8 mouse cellular contexts compared by ENCODE assay signal in genomic region chr8:50915259-50915875, GRCm38 (mm10).
DNase-seq lines count a peak whose midpoint lies in the region; ATAC-seq lines count a peak whose summit lies in the region.

No protein-coding gene starts in this region.

- WGBS in heart, embryonic 10.5 days = under 1% methylated on average over 22 of the region's 22 CpGs
- WGBS in forebrain, embryonic 12.5 days = 2% methylated on average over 22 of the region's 22 CpGs
- under 1% methylated on average over 22 of the region's 22 CpGs for WGBS in midbrain, embryonic 13.5 days

- no peaks in the 10 kb centered on the region for H3K9me3 ChIP-seq in heart, embryonic 10.5 days
- no peaks in the 10 kb centered on the region for H3K9me3 ChIP-seq in forebrain, embryonic 12.5 days
- H3K9me3 ChIP-seq in midbrain, embryonic 13.5 days = no peaks in the 10 kb centered on the region

- peak; percentile 74 for DNase-seq in heart, embryonic 10.5 days (ENCODE audit: low spot score)
- no peak for DNase-seq in heart, postnatal 25 days (ENCODE audit: low spot score)
- DNase-seq in R1 (ENCODE audit: low read depth, low spot score) = peak; percentile 46
- DNase-seq in layer of hippocampus, postnatal 14 days (ENCODE audit: low spot score in 2 of 2) = peak; percentile 20 to 50
- no peak for DNase-seq in lung, postnatal 10 days

- H3K27ac ChIP-seq in heart, embryonic 10.5 days = no peak overlapping the region
- H3K27ac ChIP-seq in forebrain, embryonic 12.5 days = no peak overlapping the region
- peak overlapping the region; percentile 88 for H3K27ac ChIP-seq in midbrain, embryonic 13.5 days

- H3K9ac ChIP-seq in forebrain, embryonic 12.5 days = peak overlapping the region; percentile 59
- peak overlapping the region; percentile 77 for H3K9ac ChIP-seq in midbrain, embryonic 13.5 days (replicated peaks)

- H3K4me3 ChIP-seq in heart, embryonic 10.5 days = peak overlapping the region; percentile 78
- H3K4me3 ChIP-seq in forebrain, embryonic 12.5 days (replicated peaks) = peak overlapping the region; percentile 69
- H3K4me3 ChIP-seq in midbrain, embryonic 13.5 days (replicated peaks) = peak overlapping the region; percentile 82

- intact Hi-C loops in heart, postnatal 25 days (cut with DNase I) = no loop called here

- peak overlapping the region; percentile 98 for H3K4me2 ChIP-seq in forebrain, embryonic 12.5 days
- peak overlapping the region; percentile 97 for H3K4me2 ChIP-seq in midbrain, embryonic 13.5 days (replicated peaks)

- H3K36me3 ChIP-seq in heart, embryonic 10.5 days = no peaks in the 10 kb centered on the region
- no peaks in the 10 kb centered on the region for H3K36me3 ChIP-seq in forebrain, embryonic 12.5 days (replicated peaks)
- H3K36me3 ChIP-seq in midbrain, embryonic 13.5 days = no peaks in the 10 kb centered on the region

- ATAC-seq in forebrain, embryonic 12.5 days (ENCODE audit: low FRiP score) = peak; percentile 33
- ATAC-seq in midbrain, embryonic 13.5 days = no peak; the same call in 1 of the 2 replicates
- ATAC-seq in granulocyte monocyte progenitor cell, adult 5-6 weeks (replicated peaks; ENCODE audit: poor library complexity, severe bottlenecking) = no peak

- H3K4me1 ChIP-seq in heart, embryonic 10.5 days = peaks cover 7% of the 10 kb centered on the region; the same call in 1 of the 2 replicates
- peaks cover 12% of the 10 kb centered on the region for H3K4me1 ChIP-seq in forebrain, embryonic 12.5 days
- peaks cover 13% of the 10 kb centered on the region for H3K4me1 ChIP-seq in midbrain, embryonic 13.5 days (replicated peaks)

- peaks cover 14% of the 10 kb centered on the region for H3K27me3 ChIP-seq in heart, embryonic 10.5 days (ENCODE audit: insufficient read depth, poor library complexity, severe bottlenecking)
- H3K27me3 ChIP-seq in forebrain, embryonic 12.5 days = peaks cover 16% of the 10 kb centered on the region; the same call in 1 of the 2 replicates
- peaks cover 7% of the 10 kb centered on the region; the same call in 1 of the 2 replicates for H3K27me3 ChIP-seq in midbrain, embryonic 13.5 days

Comparison
In these comparisons a context has a peak if more than half of its experiments do, and no peak if none do; other contexts are left out.
1. DNase-seq: peak in heart, embryonic 10.5 days (single experiment), R1 (single experiment) and layer of hippocampus, postnatal 14 days (2 of 2); none in heart, postnatal 25 days (single experiment) and lung, postnatal 10 days (single experiment).
2. Peak in every context shown above with its lines, with median percentiles within 50 percentile points of each other: H3K4me3 ChIP-seq.